Mouse (Mus musculus) layer of hippocampus, adult 9-11 months (tissue): ENCODE measurements at regions not wholly inside any gene's neighbourhood (a gene's known extent, or its start where the extent isn't known, plus 50 kb on each side); places are given as distances from the start of the nearest gene placed in this dataset.

Experiments used
- DNase-seq: peaks from one replicate; pipeline ENCODE4 v3.0.0; 2022

DNA sequence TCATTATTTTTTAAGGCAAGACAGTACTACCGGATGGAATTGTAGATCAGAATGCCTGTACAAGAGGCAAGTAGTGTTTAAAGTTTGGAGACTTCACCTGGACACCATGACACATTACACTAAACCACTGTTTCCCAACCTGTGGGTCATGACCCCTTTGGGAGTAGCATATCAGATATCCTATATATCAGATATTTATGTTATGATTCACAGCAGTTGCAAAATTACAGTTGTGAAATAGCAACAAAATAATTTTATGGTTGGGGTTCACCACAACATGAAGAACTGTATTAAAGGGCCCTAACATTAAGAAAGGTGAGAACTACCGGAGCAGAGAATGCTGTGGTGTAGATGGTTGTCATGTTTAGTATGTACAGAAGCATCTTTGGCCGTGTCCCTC is 413.2 kb upstream of the Cd180 start:
- DNase-seq: no peak

DNA sequence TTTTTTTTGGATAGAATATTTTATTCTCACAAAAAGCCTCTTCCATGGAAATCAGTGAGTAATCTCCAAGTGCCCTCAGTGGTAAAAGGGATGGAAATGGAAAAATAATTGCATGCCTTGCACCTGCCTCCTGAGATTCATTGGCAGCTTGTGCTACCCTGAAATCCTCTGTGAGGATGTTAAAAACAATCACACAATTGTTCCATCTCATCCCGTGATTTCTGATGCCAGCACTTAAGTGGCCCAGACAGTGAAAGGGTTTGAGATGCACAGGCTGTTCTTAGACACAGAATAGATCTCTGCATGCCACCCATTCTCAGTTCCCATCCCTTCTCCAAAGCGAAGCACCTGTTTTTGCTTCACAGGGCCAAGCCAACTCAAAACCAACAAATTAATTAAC is 398.9 kb upstream of the Cd180 start:
- DNase-seq: no peak

DNA sequence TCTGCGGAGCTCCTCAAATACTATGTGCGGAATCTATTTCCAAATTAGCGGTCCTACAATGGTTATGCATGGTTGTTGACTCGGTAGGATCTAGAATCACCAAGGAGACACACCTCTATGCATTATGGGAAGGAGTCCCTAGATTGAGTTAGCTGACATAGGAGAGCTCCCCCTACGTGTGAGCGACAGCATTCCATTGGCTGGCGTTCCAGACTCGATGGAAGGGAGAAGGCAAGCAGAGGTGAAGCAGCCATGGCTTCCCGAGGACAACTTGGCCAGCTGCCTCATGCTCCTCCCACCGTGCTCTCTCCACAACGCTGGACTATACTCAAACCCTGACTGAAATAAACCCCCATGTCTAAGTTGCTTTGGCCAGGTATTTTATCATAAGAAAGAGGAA is 398.3 kb upstream of the Cd180 start:
- DNase-seq: no peak

DNA sequence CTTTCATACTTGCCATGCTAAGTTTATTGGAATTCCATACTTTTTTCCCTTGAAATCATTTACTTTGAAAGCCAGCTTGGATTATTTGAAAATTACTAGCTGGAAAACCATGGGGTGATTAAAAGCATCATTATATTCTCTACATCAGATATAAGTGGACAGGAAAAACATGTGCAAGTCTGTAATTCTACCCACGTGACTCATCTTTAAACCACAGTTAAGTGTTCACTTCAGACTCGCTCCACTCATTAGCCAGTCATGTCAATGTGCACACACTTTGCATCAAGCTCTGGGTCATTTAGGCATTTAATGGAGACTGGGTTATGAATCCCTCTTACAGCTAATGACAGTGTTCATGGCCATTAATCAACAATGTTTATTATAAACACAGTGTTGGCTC is 385.4 kb upstream of the Cd180 start:
- no peak for DNase-seq

DNA sequence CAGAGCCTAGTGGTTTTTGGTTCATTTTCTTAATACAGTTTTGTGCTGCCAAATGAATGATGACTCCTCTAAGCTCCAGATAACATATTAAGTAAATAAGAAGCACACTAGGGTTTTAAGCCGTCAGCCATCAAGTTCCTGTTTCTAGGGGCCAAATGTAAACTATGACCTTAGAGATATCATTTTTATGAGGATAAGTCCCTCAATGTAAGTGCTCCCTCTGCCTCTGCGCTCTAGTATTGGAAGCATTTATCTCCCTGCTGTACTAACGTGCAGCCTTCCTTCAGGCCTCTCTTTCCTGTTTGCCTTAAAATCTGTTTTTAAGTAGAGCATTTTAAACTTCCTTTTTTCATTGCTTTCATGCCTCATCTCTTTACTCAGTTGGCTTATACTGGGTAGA is 381.3 kb upstream of the Cd180 start:
- DNase-seq: no peak

DNA sequence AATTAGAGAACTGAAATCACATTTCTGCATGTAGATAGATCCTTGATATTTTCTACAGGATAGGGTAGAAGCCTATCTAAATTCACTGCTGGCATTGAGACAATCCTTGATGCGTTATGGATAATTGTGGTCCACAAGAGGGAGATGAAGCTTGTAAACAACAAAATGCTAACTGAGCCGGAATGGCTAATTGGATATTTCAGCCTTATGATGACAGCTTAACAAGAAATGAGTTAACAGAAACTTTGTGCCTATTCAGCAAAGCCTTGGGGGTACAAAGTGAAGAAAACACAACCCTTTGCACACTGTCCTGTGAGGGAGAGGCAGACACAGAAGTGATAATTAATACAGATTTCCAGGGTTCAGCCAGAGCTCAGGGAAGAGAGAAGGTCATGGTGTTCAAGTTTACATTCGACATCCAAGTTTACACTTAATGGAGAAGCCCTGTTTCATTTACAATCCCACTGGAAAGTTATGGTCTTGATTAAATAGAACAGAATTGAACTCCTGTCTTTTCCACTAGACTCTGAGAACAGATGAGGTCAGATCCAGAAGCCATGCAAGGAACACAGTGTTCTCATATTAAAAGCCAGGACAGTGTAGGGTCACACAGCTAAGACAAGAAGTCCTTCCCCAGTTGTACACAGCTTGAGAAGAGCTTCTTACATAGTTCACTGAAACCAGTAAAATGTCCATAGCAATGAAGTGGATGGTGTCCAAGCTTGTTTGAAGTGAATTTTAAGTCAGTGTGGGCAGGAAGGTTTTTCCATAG is 377.3 kb upstream of the Cd180 start:
- DNase-seq: no peak

DNA sequence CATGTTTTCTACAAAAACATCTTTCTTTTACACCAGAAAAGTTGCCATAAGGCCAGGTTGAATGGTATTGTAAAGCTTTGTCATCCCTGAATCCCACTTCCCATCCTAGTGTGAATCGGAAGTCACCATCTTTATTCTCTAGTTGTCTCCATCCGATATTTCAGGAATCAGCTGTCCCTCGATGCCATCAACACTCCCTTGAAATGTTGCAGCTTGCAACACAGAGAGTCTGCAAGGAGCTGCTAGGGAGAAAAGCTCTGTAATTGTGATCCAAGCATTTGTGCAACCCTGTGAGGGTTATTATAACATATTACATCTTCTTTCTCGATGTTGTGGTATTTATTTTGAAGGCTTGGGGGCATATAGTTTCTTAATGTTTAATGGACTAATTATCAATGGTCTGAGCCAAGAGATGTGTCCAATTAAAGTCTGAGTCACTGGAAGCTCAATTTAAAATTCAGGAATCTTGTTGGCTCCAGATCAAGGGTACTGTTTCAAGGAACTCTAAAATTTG is 374.4 kb upstream of the Cd180 start:
- no peak for DNase-seq

DNA sequence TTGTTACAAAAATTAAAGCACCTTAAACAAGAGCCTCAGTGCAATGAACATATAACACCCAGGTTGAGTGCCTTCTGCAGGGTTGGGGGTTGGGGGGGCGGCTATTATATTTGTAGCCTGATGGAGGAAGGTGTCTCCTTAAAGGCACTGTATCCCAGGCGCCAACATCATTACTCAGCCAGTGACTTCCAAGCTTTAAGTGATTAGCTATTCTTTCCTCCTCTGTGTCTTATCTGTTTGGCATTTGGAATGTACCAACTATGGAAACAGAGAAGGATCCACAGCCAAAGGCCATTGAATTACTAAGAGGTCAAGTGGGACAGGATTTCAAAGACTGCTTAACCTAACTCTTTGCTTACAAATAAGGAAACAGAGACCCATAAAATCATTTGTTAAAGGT is 373.9 kb upstream of the Cd180 start:
- DNase-seq: no peak

DNA sequence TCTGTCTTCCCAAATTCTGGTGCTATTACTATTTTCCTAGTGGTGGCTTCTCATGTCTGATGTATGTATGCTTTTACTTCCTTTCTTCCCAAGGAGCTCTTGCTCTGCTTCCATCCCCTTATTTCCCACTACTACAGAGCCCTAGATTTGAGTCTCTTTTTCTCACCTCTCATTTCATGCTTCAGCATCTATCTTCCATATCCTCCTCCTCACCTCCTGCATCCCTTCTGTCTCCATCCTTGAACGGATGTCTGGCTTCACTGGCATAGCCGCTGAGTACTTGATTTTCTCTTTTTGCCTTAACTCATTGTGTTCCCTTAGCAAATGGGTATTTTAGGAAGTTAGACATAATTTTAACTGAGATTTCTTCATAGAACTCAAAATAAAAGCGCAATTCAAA is 369.5 kb upstream of the Cd180 start:
- DNase-seq: no peak

DNA sequence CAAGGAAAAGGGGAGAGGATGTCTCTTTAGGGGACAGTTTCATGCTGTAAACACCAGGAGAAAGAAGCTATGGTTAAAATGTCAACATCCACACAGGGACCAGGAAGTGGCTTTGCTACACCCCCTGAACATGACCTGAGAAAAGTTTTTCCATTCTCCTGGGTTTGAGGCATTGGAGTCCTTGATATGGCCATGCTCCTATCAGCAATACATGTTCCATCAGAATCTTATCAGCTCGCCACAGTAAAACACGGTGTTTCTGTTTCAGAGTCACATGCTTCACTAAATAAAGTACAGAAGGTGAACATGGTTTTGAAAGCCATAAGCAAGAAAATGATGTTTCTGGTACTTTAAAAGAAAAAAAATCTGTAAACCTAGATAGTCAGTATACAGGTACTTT is 367.4 kb upstream of the Cd180 start:
- no peak for DNase-seq

DNA sequence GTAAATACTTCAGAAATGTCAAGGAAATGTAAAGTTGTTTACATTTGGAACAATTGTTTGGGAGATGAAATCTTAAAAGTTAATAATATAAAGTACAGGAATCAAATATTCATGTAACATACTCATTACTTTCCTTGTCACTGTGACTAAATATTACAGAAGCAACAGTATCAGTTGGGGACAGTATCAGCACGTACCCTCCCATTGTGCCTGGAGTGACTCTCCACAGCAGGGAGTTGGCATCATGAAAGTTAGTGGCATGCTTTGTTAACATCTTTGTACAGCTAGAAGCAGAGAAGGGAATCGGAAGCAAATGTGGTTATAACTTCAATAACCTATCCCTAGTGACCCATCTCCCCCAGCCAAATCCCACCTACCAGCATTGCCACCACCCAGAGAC is 366.8 kb upstream of the Cd180 start:
- DNase-seq: no peak

DNA sequence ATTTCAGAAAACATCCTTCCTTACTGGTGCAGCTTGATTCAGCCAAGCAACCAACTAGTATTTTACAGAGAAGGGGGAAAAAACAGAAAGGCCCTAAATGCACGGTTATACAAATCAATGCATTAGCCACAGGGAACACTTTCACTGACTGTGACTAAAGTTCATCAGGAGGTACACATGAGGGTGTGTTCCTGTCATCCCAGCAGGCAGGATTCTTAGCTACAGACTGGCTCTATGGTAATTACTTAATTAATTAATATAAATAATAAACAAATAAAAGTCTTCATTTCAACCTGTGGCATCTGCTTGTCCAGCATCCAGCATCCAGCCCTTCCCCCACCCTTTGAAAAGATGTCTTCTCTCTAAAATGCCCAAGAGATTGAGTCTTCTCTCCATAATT is 359.7 kb upstream of the Cd180 start:
- no peak for DNase-seq

DNA sequence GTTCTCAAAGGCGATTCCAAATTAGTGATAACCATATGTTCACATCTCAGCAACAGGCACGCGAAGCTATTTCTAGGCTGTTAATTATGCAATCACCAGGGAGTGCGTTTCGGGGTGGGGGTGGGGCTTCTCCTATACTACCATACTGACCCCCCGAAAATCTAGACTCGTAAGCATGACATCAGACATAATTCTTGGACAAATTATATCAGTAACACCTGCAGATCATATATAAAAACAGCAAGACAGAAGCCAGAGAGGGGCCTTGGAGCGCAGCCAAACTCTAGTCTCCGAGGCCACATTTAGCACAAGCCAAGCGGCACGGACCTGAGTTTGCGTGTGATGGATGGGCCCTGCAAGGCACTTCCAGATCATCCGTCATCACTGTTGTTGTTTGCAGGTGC is 359.2 kb upstream of the Cd180 start:
- peak; percentile 8 for DNase-seq

DNA sequence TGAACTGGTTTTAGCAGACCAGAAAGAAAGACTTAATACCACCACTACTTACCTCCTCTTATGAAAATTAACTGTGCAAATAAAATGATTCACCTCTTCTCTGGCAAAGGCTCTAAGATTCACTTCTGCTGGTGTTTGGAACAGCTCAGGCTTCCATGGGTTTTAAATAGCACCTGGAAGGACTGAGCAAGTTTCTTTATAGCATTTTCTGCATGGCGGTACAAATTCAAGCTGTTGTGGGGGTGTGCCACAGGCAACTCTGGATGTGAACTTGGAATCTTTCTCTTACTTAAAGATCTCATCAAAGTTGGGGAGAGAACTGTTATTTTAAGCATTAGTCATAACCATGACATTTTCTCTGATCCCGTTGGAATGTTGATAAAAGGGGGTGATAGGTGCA is 350.1 kb upstream of the Cd180 start:
- DNase-seq: no peak

DNA sequence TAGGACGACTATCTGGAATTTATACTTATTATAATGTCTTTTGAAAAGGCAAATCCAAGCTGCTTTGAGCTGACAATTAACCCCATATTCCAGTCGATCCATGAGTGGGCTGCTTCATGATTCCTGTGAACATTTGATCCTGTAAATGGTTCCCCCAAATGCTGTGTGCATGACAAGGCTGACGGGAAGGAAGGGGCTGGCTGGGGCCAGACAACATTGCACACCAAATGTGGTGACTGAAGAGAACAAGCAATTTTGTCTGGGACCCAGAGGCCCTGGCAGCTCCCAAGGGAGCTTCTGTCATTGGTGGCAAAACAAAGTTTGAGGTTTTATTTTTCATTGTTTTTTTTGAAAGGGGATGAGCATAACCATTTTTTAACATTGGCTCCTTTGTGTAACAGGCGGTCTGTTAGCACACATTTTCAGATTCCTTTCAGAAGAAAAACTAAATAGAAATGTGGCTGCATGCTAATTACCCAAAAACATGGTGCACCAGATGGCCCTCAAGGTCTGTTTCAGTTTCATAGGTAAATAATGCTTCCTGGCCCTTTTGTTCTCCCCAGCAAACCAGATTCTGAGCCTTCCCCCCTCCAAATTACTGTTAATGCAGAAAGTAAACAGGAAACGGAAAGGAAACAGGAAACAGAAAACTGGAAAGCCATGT is 348.6 kb upstream of the Cd180 start:
- DNase-seq: peak; percentile 43

DNA sequence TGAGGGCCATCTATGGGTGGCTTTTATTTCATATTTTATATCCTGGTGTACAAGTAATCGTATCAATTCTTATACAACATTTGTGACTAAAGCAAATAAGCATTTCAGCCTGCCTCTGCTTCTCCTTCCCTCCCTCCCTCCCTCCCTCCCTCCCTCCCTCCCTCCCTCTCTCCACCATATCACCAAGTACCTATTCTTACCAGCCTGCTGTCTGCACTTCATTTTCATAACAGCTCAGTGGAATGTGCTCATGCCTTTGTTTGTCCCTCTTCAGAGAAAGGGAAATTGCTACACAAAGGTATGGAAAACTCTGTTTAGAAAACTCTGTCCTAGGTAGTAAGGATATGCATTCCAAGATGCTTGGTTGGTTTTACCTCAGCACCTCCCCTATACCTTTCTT is 343.9 kb upstream of the Cd180 start:
- no peak for DNase-seq

DNA sequence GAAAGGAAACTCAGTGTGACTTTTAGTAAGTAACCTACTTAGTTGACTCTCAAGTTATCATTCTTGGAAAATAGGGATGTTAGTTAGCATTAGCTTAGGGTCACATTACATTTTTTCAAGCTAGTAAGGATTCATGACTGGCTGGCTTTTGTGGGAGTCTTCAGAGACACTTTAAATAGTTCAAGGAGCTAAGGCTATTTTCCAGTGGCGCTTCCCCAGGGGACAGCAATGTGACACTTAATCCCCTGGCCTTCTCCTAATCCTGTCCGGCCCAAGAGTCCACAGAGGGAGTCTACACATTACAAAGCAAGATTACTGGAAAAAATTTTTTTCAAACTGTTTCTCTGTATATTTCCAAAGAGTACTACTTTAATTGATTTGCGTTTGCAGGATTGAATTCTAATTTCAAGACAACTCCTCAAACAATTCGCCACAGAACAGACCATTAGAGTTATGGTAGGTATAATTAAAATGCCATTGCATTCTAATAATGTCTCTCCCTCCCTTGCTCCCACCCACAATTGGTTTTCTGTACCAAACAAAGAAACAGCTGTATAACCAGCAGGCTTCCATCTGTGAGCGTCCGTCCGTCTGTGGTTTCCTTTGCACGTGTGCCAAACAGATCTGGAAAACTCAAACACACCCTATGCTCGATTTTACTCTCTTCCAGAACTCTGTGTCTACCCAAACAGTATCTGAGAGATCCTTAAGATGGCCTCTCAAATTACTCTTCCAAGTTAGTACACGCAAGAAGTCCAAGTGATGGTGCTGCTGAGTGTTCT is 341.1 kb upstream of the Cd180 start:
- DNase-seq: no peak

DNA sequence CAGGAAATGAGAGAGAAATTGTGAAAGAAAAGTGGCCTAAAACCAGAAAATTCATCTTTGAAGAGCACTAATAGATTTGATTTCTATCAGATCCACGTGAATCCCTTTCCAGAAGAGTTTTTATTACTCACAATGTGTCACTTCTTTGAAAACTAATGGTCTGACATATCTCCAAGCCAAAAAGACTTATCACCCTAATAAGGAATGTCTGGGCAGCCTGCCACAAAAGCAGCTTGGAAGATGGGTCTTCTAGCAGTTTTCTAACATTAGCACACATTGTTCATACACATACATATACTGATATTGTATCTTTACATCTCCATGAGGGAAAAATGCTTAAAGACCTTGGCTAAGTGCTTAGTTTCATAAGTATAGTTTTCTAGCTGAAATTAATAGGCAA is 337.8 kb upstream of the Cd180 start:
- DNase-seq: no peak

DNA sequence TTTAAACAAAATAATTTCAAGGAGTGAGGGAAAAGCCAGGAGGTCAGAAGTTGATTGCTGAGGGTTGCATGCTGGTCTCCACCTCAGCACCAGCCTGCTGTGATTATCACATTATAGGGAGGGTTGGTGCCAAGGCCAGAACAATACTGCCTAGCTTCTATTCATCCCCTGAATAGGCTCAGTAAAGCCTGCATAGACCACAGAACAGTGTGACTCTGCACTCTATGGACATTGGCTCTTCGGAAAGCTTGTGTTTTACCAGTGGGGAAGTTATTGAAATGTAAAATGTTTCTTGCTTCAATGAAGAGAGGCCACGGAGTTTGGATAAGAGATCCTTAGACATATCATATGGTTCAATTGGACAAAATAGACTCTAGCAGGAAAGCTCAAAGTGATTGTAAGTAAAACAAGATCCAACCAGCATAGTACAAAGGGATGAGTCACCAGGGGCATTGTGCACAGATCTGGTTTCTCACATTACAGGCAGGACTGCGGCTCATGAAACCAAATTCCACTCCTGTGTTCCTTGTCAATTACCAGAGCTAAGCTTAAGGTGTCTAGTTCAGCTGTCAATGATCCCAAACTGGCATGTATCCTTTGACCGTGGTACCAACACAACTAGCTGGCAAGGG is 320.8 kb upstream of the Cd180 start:
- peak; percentile 4 for DNase-seq

DNA sequence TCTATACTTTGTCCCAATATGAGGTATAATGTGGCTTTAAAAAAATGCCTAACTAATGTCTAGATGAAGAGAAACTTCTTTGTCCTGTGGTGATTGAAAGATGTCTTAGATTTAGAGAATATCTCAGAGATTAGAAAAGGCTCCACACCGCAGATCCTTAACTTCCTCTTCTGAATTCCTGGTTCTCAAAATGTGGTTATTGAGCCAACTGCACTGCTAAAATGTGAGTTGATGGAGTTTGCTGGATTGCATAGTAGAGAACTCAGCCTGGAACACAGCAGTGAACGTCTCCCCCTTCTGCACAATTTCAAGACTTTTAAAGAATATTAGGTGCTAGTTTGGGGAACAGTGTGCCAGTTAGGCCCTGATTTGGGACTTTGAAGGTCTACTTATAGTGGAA is 312.7 kb upstream of the Cd180 start:
- no peak for DNase-seq

DNA sequence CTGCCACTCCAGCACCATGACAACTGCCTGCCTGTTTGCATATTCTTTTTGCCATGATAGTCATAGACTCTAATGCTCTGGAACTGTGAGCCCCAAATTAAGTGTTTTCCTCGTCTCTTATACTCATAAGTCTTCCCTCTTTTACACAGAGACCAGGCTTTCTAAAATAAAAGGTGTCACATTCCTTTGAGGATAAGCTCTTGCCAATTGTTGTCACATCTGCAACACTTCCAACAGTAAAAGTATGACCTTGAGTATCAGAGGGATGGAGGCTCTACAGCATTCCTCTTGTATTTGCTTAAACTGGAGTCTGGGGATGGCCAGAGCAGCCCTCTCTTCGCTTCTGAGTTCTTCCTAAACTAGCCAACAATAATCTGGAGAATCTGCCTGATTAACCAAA is 301.4 kb upstream of the Cd180 start:
- DNase-seq: no peak

DNA sequence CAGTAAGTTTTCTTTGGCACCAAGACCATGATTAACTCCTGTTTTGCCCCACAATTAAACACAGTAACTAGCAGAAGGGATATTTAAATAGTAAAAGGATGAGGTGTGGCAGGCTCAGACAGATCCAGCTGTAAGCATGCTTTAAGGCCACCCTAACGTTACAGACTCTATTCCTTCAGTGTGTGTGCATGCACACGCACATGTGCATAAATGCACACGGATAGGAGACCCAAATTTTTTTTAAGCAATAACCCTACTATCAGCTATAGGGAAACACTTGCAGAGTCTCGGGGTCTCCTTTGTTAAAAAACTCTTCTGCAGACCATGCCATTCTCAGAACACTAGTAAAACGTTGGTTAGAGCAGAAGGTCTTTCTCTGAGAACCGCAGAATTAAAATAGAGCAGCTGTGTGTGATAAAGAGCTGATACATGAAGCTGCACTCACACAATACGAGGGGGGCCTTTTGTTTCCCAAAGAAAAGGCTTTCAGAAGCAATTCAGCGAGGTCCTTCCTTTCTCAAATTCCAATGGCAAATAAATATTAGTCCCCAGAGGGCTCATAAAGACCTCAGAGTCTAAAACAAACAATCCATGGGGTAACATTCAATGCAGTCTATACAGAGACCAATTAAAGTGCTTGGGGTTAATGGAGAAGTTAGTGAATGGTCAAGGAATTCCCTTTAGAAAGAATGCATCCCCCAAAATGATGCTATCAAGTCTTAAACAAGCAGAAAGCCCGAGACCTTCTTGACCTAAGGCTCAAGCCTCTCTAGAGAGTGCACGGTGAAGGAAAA is 300.3 kb upstream of the Cd180 start:
- DNase-seq: no peak

DNA sequence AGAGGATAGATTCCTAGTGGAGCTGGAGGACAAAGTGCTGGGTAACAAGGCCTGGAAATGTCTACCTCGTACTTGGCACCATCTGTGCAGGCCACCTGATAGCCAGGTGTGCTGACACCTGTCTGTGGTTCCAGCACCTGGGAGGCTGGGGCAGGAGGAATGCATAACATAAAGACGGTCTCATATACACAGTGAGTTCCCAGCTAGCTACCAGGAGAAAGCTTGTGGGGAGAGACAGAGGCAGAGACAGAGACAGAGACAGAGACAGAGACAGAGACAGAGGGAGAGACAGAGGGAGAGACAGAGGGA is 299.7 kb upstream of the Cd180 start:
- no peak for DNase-seq
